Mouse (Mus musculus): Measurements from ENCODE around the gene Qrich1. TPM values are rescaled to one million over a fixed set of nuclear protein-coding genes. Genes with fewer than 3 reads are reported as not detected.

The Qrich1 gene
- 34.9 TPM for polyA plus RNA-seq (2014; fragmentation: Illumina TruSeq; extraction: RNeasy Lipid Tissue Mini Kit (QIAGEN cat#74804); ENCODE audit: low replicate concordance)

DNA sequence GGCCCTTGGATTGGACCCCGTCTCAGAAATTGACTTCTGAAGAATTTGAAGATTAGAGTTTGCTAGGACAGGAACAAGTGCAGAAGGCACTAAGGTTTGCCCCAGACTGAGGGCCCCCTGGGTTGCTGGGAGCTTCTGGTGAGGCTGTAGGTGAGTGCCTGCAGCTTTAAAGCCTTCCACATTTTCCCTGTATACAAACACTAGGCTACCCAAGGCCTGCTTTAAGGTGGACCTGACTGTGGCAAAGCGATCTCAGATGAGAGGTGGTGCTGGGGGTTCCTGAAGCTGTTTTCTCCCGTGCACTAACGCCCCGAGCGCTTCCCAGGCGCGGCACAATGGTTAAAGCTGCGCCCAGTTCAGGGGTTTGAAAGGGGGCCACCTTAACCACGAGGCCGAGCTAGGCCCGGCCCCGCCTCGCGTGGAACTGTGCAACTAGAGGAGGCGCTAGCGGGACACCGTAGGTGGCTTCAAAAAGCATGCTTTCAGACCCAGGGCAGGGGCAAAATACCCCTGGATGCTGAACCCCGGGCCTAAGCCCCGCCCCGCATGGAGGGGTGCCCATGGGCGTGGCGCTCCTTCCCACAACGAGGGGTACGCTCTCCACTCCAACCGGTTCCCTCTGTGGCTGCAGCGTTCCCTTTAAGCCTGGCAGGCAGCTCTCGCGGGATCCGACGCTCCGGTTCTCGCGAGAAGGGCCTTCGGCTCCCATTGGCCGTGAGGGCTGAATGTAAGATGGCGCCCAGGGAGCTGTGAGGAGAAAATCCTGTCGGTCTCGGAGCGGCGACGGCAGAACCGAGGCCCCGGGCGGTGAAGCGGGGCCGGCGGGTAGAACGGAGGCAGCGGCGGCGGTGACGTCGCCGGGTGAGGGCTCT lies at the start of gene Qrich1:
Gene Qrich1 (plus strand): TSS at position 427 of the 872 bp plus-strand sequence.

DNA sequence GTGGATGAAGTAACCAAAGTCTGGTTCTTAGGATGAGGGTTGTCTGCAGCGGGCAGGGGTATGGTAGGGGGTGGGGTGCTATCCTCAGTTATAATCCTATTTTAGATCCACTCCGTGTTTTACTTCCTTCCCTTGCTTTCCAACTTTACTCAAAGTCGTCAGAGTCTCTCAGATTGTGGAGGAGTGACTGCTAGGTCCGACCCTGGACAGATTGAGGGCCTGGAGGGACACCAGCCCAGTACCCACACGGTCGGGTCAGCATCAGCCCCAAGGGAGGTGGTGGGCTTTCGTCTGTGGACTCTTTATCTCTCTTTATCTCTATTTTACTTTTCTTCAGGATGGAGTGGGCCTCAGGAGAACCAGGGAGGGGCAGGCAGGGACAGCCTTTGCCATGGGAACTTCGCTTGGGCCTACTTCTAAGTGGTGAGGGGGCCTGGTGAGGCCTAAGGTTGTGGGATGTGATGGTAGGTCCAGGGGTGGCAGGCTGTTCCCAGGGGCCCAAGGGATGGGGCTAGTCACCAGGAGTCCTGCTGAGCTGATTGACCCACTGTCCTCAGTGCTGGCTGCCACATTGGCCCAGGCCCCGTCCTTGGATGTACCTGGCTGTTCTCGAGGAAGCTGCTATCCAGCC lies 36.8 kb upstream of the Qrich1 start, which contains the start of gene Lamb2:
Gene Lamb2 (plus strand): TSS at position 16 of the 631 bp plus-strand sequence.

DNA sequence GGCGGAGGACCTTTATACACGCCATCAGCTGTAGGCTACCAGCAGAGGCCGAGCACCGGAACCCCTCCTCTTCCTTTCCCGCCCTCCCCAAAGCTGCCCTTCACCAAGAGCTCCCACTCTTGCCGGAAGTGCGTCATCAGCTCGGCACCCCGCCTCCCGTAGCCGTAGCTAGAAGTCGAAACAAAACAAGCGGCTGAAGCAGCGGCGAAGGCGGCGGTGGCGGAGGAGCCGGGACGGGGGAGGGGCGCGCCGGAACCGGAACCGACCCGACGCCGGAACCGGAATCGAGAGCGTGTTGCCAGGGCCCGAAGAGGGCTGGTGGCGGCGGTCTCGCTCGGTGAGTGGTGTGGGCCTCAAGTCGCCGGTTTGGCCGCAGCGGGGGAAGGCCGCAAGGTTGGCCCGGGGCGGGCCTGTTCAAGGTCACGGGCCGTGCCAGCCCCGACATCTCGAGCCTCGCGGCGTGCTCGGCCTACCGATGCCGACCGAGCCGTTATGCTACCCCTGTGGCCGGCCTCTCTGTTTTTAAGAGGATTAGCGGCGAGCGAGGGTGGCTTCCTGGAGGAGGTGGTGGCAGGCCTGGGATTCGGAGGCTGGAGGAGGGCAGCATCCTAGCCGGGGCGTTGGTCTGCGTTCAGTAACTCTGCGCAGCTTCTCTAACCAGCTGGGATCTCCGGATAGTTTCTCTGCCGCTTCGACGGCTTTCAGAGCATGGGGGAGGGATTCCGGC lies 25.9 kb upstream of the Qrich1 start, which contains the start of gene Usp19:
Gene Usp19 (plus strand): TSS at position 44 of the 727 bp plus-strand sequence.

DNA sequence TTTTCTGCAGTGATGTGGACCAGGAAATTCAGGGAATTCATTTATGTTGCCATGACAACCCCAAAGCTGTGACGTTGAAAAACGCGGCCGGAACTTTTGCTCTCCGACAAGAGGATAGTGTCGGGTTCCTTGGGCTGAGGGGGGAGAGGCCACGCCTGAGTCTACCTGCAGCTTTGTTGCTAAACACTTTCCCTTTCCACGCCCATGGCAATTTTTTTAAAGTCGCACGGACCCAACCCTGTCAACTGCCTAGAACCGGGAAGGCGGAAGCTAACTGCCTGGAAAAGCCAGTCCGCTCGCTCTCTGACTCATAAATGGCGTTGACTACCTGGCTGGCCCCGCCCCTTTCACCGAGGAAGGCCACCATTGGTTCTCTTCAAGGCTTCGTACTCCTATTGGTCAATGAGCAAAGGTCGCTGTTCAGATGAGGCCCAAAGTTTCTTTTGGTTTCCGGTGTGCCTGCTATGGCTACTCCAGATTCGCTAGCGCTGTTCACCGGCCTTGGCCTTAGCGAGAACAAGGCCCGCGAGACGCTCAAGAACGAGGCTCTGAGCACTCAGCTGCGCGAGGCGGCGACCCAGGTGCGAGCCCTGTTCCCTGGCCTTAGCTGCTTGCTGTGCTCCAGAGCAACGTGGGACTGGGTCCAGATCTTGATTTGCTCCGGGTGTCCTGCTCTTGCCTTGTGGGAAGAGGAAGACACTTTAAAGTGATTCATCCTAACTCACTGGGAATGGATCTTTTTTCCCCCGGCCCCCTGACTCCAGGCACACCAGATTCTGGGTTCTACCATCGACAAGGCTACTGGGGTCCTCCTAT lies 8.8 kb upstream of the Qrich1 start, which contains the start of gene Qars:
Gene Qars (plus strand): TSS at position 88 of the 816 bp plus-strand sequence.

DNA sequence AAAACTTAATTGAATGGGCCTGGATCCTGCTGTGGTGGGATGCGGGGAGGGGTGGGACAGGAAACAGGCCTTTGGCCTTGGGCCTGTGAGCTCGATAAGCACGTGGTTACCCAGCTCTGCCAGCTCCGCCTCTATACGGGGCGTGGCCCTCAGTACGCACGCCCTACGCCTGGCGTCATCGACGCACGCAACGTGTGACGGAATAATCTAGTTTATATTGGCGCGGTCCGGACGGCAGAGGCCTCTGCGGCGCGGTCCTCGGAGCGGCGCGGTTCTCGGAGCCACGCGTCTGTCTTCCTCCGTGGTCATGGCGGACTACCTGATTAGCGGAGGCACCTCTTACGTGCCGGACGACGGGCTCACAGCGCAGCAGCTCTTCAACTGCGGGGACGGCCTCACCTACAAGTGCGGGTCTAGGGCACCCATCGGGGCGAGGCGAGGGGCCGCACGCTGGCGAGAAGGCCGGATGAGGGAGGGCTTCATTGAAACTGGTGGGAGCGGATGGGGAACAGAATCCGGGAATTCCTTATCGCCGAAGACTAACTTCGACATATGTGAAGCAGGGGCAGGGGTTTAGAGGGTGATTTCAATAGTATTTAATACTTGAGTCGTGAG lies 43.7 kb downstream of the Qrich1 start, which contains the start of gene Impdh2:
Gene Impdh2 (plus strand): TSS at position 60 of the 615 bp plus-strand sequence.

DNA sequence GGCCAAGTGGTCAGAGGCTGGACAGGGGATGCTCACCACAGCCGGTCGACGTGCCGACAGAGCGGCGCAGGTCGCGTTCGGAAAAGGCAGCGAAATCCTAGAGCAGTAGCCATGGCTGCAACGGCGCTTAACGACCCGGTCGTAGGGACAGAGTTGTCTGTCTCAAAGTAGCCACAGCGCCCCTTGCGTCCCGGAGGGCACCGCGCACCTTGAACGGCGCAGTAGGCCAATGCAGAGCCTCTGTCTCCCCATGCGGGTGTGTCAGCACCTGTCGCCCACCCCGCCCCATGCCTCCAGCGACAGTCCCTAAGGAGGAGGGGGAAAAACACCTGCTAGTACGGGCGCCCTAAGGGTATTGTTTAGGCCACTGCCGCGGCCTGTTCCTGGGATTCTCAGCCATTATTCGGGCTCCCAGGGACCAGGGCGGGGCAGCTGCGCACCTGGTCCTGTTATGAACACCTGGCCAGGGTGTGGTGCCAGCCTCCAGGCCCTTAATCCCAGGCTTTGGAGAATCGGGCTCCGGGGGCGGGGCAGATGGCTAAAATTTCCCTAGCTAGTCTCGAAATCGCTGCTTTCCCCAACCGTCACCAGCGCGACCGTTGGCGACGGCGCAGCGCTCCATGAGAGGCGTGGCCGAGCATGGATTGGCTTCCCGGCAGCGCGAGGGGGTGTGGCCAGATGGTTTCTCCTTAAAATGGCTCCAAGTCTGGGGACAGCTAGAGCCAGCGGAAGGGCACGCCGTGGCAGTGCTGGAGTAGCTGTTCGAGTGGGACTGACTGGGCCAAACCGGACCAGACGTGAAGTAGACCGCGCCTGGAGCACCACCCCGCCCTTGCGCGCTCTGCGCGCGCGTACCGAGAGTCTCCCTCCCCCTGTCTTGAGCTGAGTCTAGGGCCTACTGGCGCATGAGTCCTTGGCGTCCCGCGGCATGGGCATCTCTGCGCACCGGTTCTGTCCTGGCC lies 50.5 kb downstream of the Qrich1 start, which contains the start of gene Ndufaf3:
Gene Ndufaf3 (minus strand): TSS at position 620 of the 962 bp plus-strand sequence.

DNA sequence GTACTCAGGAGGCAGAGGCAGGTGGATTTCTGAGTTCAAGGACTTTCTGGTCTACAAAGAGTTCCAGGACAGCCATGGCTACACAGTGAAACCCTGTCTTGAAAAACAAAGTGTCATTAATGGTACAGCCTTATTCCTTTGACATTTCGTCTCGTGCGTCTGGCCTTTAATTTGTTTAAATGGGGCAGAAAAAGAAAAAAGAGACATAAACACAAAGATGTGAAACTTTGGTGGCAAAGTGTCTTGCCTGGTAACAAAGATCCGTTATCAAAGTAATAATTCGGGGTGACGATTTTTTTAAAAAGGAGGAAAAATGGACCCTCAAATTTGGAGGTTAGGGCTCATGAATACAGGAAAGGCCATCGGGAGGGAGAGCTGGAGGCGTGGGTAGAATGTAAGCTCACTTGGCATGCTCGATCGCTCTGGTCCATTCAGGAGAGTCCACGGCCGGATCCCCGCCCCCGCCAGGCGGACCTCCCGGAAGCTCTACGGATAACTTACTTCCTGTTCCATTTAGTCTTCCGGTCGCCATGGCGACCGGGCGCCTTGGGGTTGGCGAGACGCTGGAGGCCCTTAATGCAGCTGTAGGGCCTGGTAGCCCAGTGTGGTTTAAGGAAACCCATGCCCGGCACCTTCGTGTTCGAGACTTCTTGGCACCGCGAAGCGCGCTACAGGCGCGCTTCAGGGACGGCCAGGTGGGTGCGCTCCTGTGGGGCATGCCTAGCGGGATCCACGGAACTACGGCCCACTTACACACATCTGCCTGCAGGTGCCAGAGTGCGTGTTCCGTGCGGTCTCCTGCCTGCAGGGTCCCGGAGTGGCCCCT lies 53.0 kb downstream of the Qrich1 start, which contains the start of gene Dalrd3:
Gene Dalrd3 (plus strand): TSS at position 506 of the 826 bp plus-strand sequence.

DNA sequence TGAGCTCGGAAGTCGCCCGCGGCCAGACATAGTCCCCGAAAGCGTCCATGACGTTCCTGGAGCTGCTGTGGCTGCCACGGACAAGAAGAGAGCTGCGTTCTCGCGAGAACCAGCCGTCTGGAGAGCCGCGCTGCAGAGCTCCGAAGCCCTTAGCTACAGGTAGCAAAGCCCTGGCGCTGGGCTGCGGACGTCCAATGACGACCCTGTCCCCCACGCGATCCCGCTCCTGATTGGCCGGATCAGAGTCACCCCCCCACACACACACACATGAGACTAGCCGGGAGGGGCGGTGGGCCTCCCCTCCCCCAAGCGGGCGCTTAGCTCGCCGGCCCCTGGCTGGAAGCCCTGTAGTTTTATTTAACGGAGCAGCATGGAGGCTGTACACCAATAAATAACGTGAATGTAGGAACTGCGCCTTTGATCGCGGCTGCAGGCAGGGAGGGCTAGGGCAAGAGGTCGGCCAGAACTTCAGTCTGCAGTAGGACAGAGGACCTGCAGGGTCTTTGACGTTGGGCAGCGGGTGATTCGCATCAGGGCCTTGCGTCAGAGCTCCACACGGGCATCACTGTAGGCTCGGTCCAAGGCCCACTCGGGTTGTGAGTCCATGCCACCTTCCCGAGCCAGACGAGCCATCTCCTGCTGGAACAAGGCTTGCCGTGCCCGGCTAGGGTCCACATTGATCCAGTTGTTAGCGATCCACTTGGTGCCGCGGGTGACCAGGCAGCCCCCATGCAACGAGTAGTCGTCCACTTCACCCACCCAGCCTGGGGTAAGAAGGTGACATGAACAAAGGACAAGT lies 62.1 kb downstream of the Qrich1 start, which contains the start of gene Wdr6:
Gene Wdr6 (minus strand): TSS at position 195 of the 799 bp plus-strand sequence.

DNA sequence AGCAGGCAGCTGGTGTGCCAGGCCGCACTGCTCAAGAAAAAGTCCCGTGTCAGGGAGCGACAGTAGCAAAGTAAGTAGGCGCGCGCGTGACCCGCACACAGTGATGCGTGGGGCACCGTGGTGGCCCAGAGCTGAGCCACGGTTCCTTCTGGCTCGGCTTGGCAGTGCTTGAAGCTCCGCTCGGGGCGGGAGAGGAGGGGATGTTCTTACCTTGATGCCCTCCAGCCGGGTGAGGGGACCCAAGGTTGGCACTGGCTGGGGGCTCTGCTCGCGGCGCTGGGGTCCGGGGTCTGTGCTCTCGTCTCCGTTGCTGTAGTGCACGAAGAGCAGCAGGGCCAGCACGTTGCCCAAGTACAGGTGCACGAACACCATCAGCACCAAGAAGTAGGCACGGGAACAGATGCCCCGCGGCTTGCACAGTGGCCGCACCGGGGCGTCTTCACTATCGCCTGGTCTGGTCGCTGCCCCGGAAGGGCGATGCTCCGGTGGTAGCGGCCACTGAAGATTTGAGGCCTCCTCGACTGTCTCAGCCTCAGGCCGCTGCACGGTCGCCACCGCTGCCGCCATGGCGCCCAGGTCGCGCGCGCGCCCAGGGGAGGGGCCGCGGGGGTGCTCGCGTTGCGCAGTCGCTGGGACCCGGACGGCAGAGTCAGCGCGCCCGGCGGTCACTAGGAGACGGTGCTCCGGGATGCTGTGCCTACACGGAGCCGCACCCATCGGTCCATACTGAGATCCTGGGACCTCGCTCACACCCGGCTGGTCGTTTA lies 80.6 kb downstream of the Qrich1 start, which contains the start of gene P4htm:
Gene P4htm (minus strand): TSS at position 670 of the 767 bp plus-strand sequence.

Other genes starting within 250 kb of the Qrich1 start
- gene Nicn1, start 226.4 kb upstream of the Qrich1 start, polyA plus RNA-seq (2014; fragmentation: Illumina TruSeq; extraction: RNeasy Lipid Tissue Mini Kit (QIAGEN cat#74804); ENCODE audit: low replicate concordance): 4.0 TPM
- 0.45 TPM for gene Amt, start 220.0 kb upstream of the Qrich1 start, polyA plus RNA-seq (2014; fragmentation: Illumina TruSeq; extraction: RNeasy Lipid Tissue Mini Kit (QIAGEN cat#74804); ENCODE audit: low replicate concordance)
- gene Rhoa, start 210.7 kb upstream of the Qrich1 start, polyA plus RNA-seq (2014; fragmentation: Illumina TruSeq; extraction: RNeasy Lipid Tissue Mini Kit (QIAGEN cat#74804); ENCODE audit: low replicate concordance): 419 TPM
- gene Tcta, start 210.6 kb upstream of the Qrich1 start, polyA plus RNA-seq (2014; fragmentation: Illumina TruSeq; extraction: RNeasy Lipid Tissue Mini Kit (QIAGEN cat#74804); ENCODE audit: low replicate concordance): 11.5 TPM
- 13.5 TPM for gene Gpx1, start 177.9 kb upstream of the Qrich1 start, polyA plus RNA-seq (2014; fragmentation: Illumina TruSeq; extraction: RNeasy Lipid Tissue Mini Kit (QIAGEN cat#74804); ENCODE audit: low replicate concordance)
- 45.5 TPM for gene Usp4, start 169.0 kb upstream of the Qrich1 start, polyA plus RNA-seq (2014; fragmentation: Illumina TruSeq; extraction: RNeasy Lipid Tissue Mini Kit (QIAGEN cat#74804); ENCODE audit: low replicate concordance)
- 1.4 TPM for gene 1700102P08Rik, start 124.0 kb upstream of the Qrich1 start, polyA plus RNA-seq (2014; fragmentation: Illumina TruSeq; extraction: RNeasy Lipid Tissue Mini Kit (QIAGEN cat#74804); ENCODE audit: low replicate concordance)
- not detected for gene Ccdc36, start 88.3 kb upstream of the Qrich1 start, polyA plus RNA-seq (2014; fragmentation: Illumina TruSeq; extraction: RNeasy Lipid Tissue Mini Kit (QIAGEN cat#74804); ENCODE audit: low replicate concordance)
- gene BC048562, start 80.3 kb upstream of the Qrich1 start, polyA plus RNA-seq (2014; fragmentation: Illumina TruSeq; extraction: RNeasy Lipid Tissue Mini Kit (QIAGEN cat#74804); ENCODE audit: low replicate concordance): not detected
- 2.2 TPM for gene Ccdc71, start 56.3 kb upstream of the Qrich1 start, polyA plus RNA-seq (2014; fragmentation: Illumina TruSeq; extraction: RNeasy Lipid Tissue Mini Kit (QIAGEN cat#74804); ENCODE audit: low replicate concordance)
- not detected for gene Klhdc8b, start 55.2 kb upstream of the Qrich1 start, polyA plus RNA-seq (2014; fragmentation: Illumina TruSeq; extraction: RNeasy Lipid Tissue Mini Kit (QIAGEN cat#74804); ENCODE audit: low replicate concordance)
- gene Lamb2, start 37.1 kb upstream of the Qrich1 start, polyA plus RNA-seq (2014; fragmentation: Illumina TruSeq; extraction: RNeasy Lipid Tissue Mini Kit (QIAGEN cat#74804); ENCODE audit: low replicate concordance): 0.67 TPM
- gene Usp19, start 26.2 kb upstream of the Qrich1 start, polyA plus RNA-seq (2014; fragmentation: Illumina TruSeq; extraction: RNeasy Lipid Tissue Mini Kit (QIAGEN cat#74804); ENCODE audit: low replicate concordance): 4.3 TPM
- gene Qars, start 9.1 kb upstream of the Qrich1 start, polyA plus RNA-seq (2014; fragmentation: Illumina TruSeq; extraction: RNeasy Lipid Tissue Mini Kit (QIAGEN cat#74804); ENCODE audit: low replicate concordance): 84.5 TPM
- 13.3 TPM for gene Impdh2, start 43.5 kb downstream of the Qrich1 start, polyA plus RNA-seq (2014; fragmentation: Illumina TruSeq; extraction: RNeasy Lipid Tissue Mini Kit (QIAGEN cat#74804); ENCODE audit: low replicate concordance)
- 2.7 TPM for gene Ndufaf3, start 50.6 kb downstream of the Qrich1 start, polyA plus RNA-seq (2014; fragmentation: Illumina TruSeq; extraction: RNeasy Lipid Tissue Mini Kit (QIAGEN cat#74804); ENCODE audit: low replicate concordance)
- gene Dalrd3, start 53.1 kb downstream of the Qrich1 start, polyA plus RNA-seq (2014; fragmentation: Illumina TruSeq; extraction: RNeasy Lipid Tissue Mini Kit (QIAGEN cat#74804); ENCODE audit: low replicate concordance): 2.3 TPM
- 0.67 TPM for gene Wdr6, start 61.9 kb downstream of the Qrich1 start, polyA plus RNA-seq (2014; fragmentation: Illumina TruSeq; extraction: RNeasy Lipid Tissue Mini Kit (QIAGEN cat#74804); ENCODE audit: low replicate concordance)
- gene P4htm, start 80.9 kb downstream of the Qrich1 start, polyA plus RNA-seq (2014; fragmentation: Illumina TruSeq; extraction: RNeasy Lipid Tissue Mini Kit (QIAGEN cat#74804); ENCODE audit: low replicate concordance): not detected
- gene Arih2, start 132.6 kb downstream of the Qrich1 start, polyA plus RNA-seq (2014; fragmentation: Illumina TruSeq; extraction: RNeasy Lipid Tissue Mini Kit (QIAGEN cat#74804); ENCODE audit: low replicate concordance): 36.2 TPM
- gene Slc25a20, start 145.3 kb downstream of the Qrich1 start, polyA plus RNA-seq (2014; fragmentation: Illumina TruSeq; extraction: RNeasy Lipid Tissue Mini Kit (QIAGEN cat#74804); ENCODE audit: low replicate concordance): 83.1 TPM
- 264 TPM for gene Prkar2a, start 172.5 kb downstream of the Qrich1 start, polyA plus RNA-seq (2014; fragmentation: Illumina TruSeq; extraction: RNeasy Lipid Tissue Mini Kit (QIAGEN cat#74804); ENCODE audit: low replicate concordance)

Measured in small intestine, adult 10 weeks (tissue).